13 mouse cellular contexts compared by ENCODE assay signal in the genomic region with DNA sequence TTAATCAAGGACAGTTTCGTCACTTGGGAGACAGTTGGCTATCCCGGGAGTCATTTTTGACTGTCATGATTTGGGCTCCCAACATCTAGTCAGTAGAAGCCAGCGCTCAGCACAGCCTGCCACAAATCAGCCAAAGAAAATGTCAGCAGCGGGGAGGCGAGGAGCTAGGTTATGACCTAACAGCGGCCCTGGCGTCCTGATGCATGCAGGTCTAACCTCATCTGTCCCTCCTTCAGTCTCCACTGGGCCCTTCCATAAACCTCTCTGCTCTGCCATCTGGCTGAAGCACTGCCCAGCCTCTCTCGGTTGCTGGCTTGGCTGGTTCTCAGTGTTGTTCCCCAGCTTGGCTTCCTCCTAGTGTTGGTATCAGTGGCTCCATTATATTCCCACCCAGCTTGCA. TPM values are rescaled to one million over a fixed set of nuclear protein-coding genes. Genes with fewer than 3 reads are reported as not detected.
DNase-seq lines count a peak whose midpoint lies in the region; ATAC-seq and TF ChIP-seq lines count a peak whose summit lies in the region.
"Had no signal": no experiment of that assay in that cellular context is flagged by ENCODE, and none has a peak within 500 bp of the region (broad histone marks: within the 10 kb centered on the region; RNA-seq: fewer than 3 reads in every experiment).

No protein-coding gene starts in this region.

- WGBS in kidney, adult 2 months = 67% methylated on average over 8 of the region's 8 CpGs
- 70% methylated on average over 8 of the region's 8 CpGs for WGBS in hindbrain, embryonic 16.5 days

- no peaks in the 10 kb centered on the region for H3K36me3 ChIP-seq in kidney, adult 2 months (ENCODE audit: control insufficient read depth, insufficient read depth, low read length)
- H3K36me3 ChIP-seq in hindbrain, embryonic 16.5 days (ENCODE audit: control insufficient read depth, insufficient read depth, low read length) = no peaks in the 10 kb centered on the region
- H3K36me3 ChIP-seq: G1E had no signal

- H3K4me2 ChIP-seq in hindbrain, embryonic 16.5 days (ENCODE audit: low read length) = no peak overlapping the region

- no peak for TF ChIP-seq POLR2A in kidney, adult 2 months (IDR thresholded peaks at IDR 0.05; ENCODE audit: low read depth, low read length)

- DNase-seq in kidney, adult 2 months = no peak
- DNase-seq in kidney, adult 9 months = no peak
- DNase-seq in MN1 (ENCODE audit: low spot score) = peak; percentile 42
- peak; percentile 31 for DNase-seq in Muller cell, postnatal 12 days (ENCODE audit: inconsistent ontology term)
- DNase-seq in thymus, postnatal 36 days = no peak
- no peak for DNase-seq in urinary bladder, postnatal 25 days (ENCODE audit: low spot score)
- DNase-seq: embryo, embryonic 11 days; liver, postnatal 0 days had no signal

- no peak for TF ChIP-seq CTCF in kidney, adult 2 months (conservative IDR thresholded peaks at IDR 0.05; ENCODE audit: insufficient read depth, insufficient read length, low read depth, low read length)

- H3K9me3 ChIP-seq in hindbrain, embryonic 16.5 days (ENCODE audit: control insufficient read depth, low read length) = no peaks in the 10 kb centered on the region
- H3K9me3 ChIP-seq: G1E had no signal

- peak; percentile 68 for ATAC-seq in hindbrain, embryonic 16.5 days
- ATAC-seq: forebrain, embryonic 14.5 days; inflammation-experienced regulatory T-cells, adult 6 months; liver, postnatal 0 days had no signal

- no peak overlapping the region for H3K4me3 ChIP-seq in kidney, adult 2 months (ENCODE audit: insufficient read depth, low read depth, low read length)
- H3K4me3 ChIP-seq in hindbrain, embryonic 16.5 days (ENCODE audit: low read length) = no peak overlapping the region

- H3K27me3 ChIP-seq in kidney, adult 2 months (replicated peaks; ENCODE audit: control insufficient read depth, insufficient read depth, low read length) = no peaks in the 10 kb centered on the region
- no peaks in the 10 kb centered on the region for H3K27me3 ChIP-seq in hindbrain, embryonic 16.5 days (replicated peaks; ENCODE audit: control insufficient read depth, insufficient read depth, low read length)

- H3K4me1 ChIP-seq in kidney, adult 2 months (ENCODE audit: control insufficient read depth, insufficient read depth, low read length) = peaks cover 3% of the 10 kb centered on the region; the same call in 1 of the 2 replicates
- peaks cover 9% of the 10 kb centered on the region for H3K4me1 ChIP-seq in hindbrain, embryonic 16.5 days (ENCODE audit: control insufficient read depth, insufficient read depth, low read depth, low read length)

- H3K9ac ChIP-seq in hindbrain, embryonic 16.5 days (ENCODE audit: low read depth, low read length) = no peak overlapping the region
- H3K9ac ChIP-seq: liver, postnatal 0 days had no signal

- H3K27ac ChIP-seq in kidney, adult 2 months (ENCODE audit: insufficient read depth, low read depth, low read length) = peak overlapping the region; percentile 51; the same call in 1 of the 2 replicates
- peak overlapping the region; percentile 52 for H3K27ac ChIP-seq in hindbrain, embryonic 16.5 days (ENCODE audit: low read depth, low read length)

RNA-seq across cellular contexts. Expression of gene Fdxr, which starts 5.4 kb away (rescaled TPM):
- 18.0 and 21.0 TPM in 2 replicates for polyA plus RNA-seq in kidney, adult 2 months (2012; rRNA removed)
- polyA plus RNA-seq in hindbrain, embryonic 16.5 days (2015; fragmentation: Nextera tagmentation; extraction: Ambion mirVana) = 21.2 and 22.5 TPM in 2 replicates

RNA-seq across cellular contexts. Expression of gene Fads6, which starts 15.2 kb away (rescaled TPM):
- polyA plus RNA-seq in kidney, adult 2 months (2012; rRNA removed) = 14.0 and 18.1 TPM in 2 replicates
- polyA plus RNA-seq in hindbrain, embryonic 16.5 days (2015; fragmentation: Nextera tagmentation; extraction: Ambion mirVana) = 1.4 and 2.0 TPM in 2 replicates
- polyA plus RNA-seq: G1E had no signal

RNA-seq across cellular contexts. Expression of gene Grin2c, which starts 15.3 kb away (rescaled TPM):
- 0.34 and 0.42 TPM in 2 replicates for polyA plus RNA-seq in kidney, adult 2 months (2012; rRNA removed)
- 0.60 and 0.72 TPM in 2 replicates for polyA plus RNA-seq in hindbrain, embryonic 16.5 days (2015; fragmentation: Nextera tagmentation; extraction: Ambion mirVana)
- polyA plus RNA-seq: G1E; inflammation-experienced regulatory T-cells, adult 6 months had no signal

RNA-seq across cellular contexts. Expression of gene Otop2, which starts 24.7 kb away (rescaled TPM):
- polyA plus RNA-seq in kidney, adult 2 months (2012; rRNA removed) = not detected in 2 replicates
- polyA plus RNA-seq in hindbrain, embryonic 16.5 days (2015; fragmentation: Nextera tagmentation; extraction: Ambion mirVana) = 0.06 and 0.18 TPM in 2 replicates
- polyA plus RNA-seq: forebrain, embryonic 14.5 days; G1E; inflammation-experienced regulatory T-cells, adult 6 months; liver, postnatal 0 days; urinary bladder, adult 2 months had no signal

RNA-seq across cellular contexts. Expression of gene Ush1g, which starts 39.5 kb away (rescaled TPM):
- 0.04 and 0.05 TPM in 2 replicates for polyA plus RNA-seq in kidney, adult 2 months (2012; rRNA removed)
- 0.16 and 0.25 TPM in 2 replicates for polyA plus RNA-seq in hindbrain, embryonic 16.5 days (2015; fragmentation: Nextera tagmentation; extraction: Ambion mirVana)
- polyA plus RNA-seq: forebrain, embryonic 14.5 days; G1E; inflammation-experienced regulatory T-cells, adult 6 months; urinary bladder, adult 2 months had no signal

Comparison
In these comparisons a context has a peak if more than half of its experiments do, and no peak if none do; other contexts are left out.
1. DNase-seq: peak in MN1 (single experiment) and Muller cell, postnatal 12 days (single experiment); none in kidney, adult 2 months (single experiment), kidney, adult 9 months (single experiment), thymus, postnatal 36 days (0 of 2) and urinary bladder, postnatal 25 days (single experiment).